Mouse (Mus musculus) 416B (cell line): ENCODE data around the gene Gm21936.
"Not testable (repeated sequence)": the region's sequence is repeated elsewhere in the genome, so short reads cannot be mapped to it uniquely, and the experiment has no call there.

ENCODE experiments used
- DNase-seq: peaks from one replicate; pipeline ENCODE4 v3.0.0; 2011; ENCODE audit warnings: low read depth

Gene Gm21936

GRCm38 (mm10) chr12:87795212-87795611 lies at the start of gene Gm21936:
Gene Gm21936, plus strand, starts transcription at chr12:87795512.
- DNase-seq, result not testable (repeated sequence)

GRCm38 (mm10) chr12:87775655-87776054 lies 19.7 kb upstream of the Gm21936 start, which contains the start of gene Gm21319:
Gene Gm21319, minus strand, starts transcription at chr12:87775755.
- not testable (repeated sequence) for DNase-seq

GRCm38 (mm10) chr12:87797971-87798370 lies 2.7 kb downstream of the Gm21936 start:
- DNase-seq, result not testable (repeated sequence)

GRCm38 (mm10) chr12:87816277-87816676 lies 21.0 kb downstream of the Gm21936 start, which contains the start of gene BB287469:
Gene BB287469, plus strand, starts transcription at chr12:87816577.
- not testable (repeated sequence) for DNase-seq

- not testable (repeated sequence) for DNase-seq
These were observed 46.9 kb downstream of the Gm21936 start, which contains the start of gene Gm2001 for GRCm38 (mm10) chr12:87842239-87842638. Gene Gm2001, minus strand, starts transcription at chr12:87842339.
